Comparison of ENCODE assay signal across 8 mouse cellular contexts in genomic region chr13:74350435-74350906, GRCm38 (mm10). TPM values are rescaled to one million over a fixed set of nuclear protein-coding genes. Genes with fewer than 3 reads are reported as not detected.
DNase-seq lines count a peak whose midpoint lies in the region; ATAC-seq and TF ChIP-seq lines count a peak whose summit lies in the region.

No protein-coding gene starts in this region.

- H3K9me3 ChIP-seq in hindbrain, embryonic 11.5 days (ENCODE audit: control insufficient read depth, low read length), result no peaks in the 10 kb centered on the region

- WGBS in hindbrain, embryonic 11.5 days, result 2% methylated on average over 15 of the region's 15 CpGs

- H3K4me2 ChIP-seq in hindbrain, embryonic 11.5 days (replicated peaks; ENCODE audit: low read depth, low read length), result peak overlapping the region; percentile 72

- no peaks in the 10 kb centered on the region for H3K4me1 ChIP-seq in hindbrain, embryonic 11.5 days (replicated peaks; ENCODE audit: control insufficient read depth, insufficient read depth, low read length)

- peak overlapping the region; percentile 96 for H3K27ac ChIP-seq in left cerebral cortex, adult 2 months
- no peak overlapping the region for H3K27ac ChIP-seq in hindbrain, embryonic 11.5 days (ENCODE audit: low read depth, low read length)

- H3K36me3 ChIP-seq in hindbrain, embryonic 11.5 days (ENCODE audit: control insufficient read depth, insufficient read depth, low read length), result no peaks in the 10 kb centered on the region

- H3K9ac ChIP-seq in hindbrain, embryonic 11.5 days (ENCODE audit: low read depth, low read length), result peak overlapping the region; percentile 66

- intact Hi-C loops in left cerebral cortex, adult 2 months (cut with DNase I), result no loop called here

- no peak for DNase-seq in left cerebral cortex, adult 2 months (ENCODE audit: extremely low spot score in 1 of 2, low spot score in 2 of 2)
- DNase-seq in left cerebral cortex, adult 8-10 months (ENCODE audit: low spot score in 2 of 2), result no peak
- no peak for DNase-seq in hindbrain, embryonic 11.5 days (ENCODE audit: low spot score)
- no peak for DNase-seq in yolk sac, embryonic 10.5 days (ENCODE audit: low spot score)
- no peak for DNase-seq in embryo, embryonic 9.5 days (ENCODE audit: extremely low spot score)
- DNase-seq in layer of hippocampus, adult 18-20 months (ENCODE audit: low spot score in 2 of 2), result no peak

- no peak for TF ChIP-seq CTCF in left cerebral cortex, adult 2 months (IDR thresholded peaks at IDR 0.05)

- H3K4me3 ChIP-seq in left cerebral cortex, adult 2 months, result peak overlapping the region; percentile 77
- H3K4me3 ChIP-seq in hindbrain, embryonic 11.5 days (ENCODE audit: low read depth, low read length), result peak overlapping the region; percentile 56

- peak; percentile 12; the same call in 1 of the 2 replicates for ATAC-seq in common myeloid progenitor, adult 5-6 weeks (replicated peaks; ENCODE audit: low read depth, poor library complexity, severe bottlenecking)
- peak; percentile 62; the same call in 1 of the 2 replicates for ATAC-seq in hindbrain, embryonic 11.5 days (ENCODE audit: low FRiP score)
- ATAC-seq in megakaryocyte progenitor cell, adult 5-6 weeks (replicated peaks; ENCODE audit: poor library complexity), result 0 out of 2 replicates have a peak, but pooled peaks have one; percentile 7

- no peaks in the 10 kb centered on the region for H3K27me3 ChIP-seq in hindbrain, embryonic 11.5 days (ENCODE audit: control insufficient read depth, insufficient read depth, low read length)

RNA-seq across cellular contexts. Expression of gene Ccdc127, which starts 0.4 kb away (rescaled TPM):
- 10 to 100 TPM; 86.4 to 92.3 TPM for total RNA-seq in left cerebral cortex, adult 2 months (2021)
- total RNA-seq in left cerebral cortex, adult 8-10 months (2022), result 10 to 100 TPM; 78.1 to 94.3 (median 82.4) TPM
- 65.0 and 79.4 TPM in 2 replicates for total RNA-seq in common myeloid progenitor, adult 5-6 weeks (2017)
- 62.1 and 62.2 TPM in 2 replicates for polyA plus RNA-seq in hindbrain, embryonic 11.5 days (2014; fragmentation: Nextera tagmentation; extraction: Ambion mirVana)
- total RNA-seq in megakaryocyte progenitor cell, adult 5-6 weeks (2015), result 43.0 and 45.9 TPM in 2 replicates
- 39.0 and 78.5 TPM in 2 replicates for total RNA-seq in megakaryocyte progenitor cell, adult 5-6 weeks (2017)
- total RNA-seq in layer of hippocampus, adult 18-20 months (2021), result 10 to 100 TPM; 85.6 to 85.8 TPM

RNA-seq across cellular contexts. Expression of gene Sdha, which starts 0.4 kb away (rescaled TPM):
- 100 to 1,000 TPM; 334 to 341 TPM for total RNA-seq in left cerebral cortex, adult 2 months (2021)
- total RNA-seq in left cerebral cortex, adult 8-10 months (2022), result 100 to 1,000 TPM; 345 to 381 (median 357) TPM
- 257 and 301 TPM in 2 replicates for total RNA-seq in common myeloid progenitor, adult 5-6 weeks (2017)
- 196 and 230 TPM in 2 replicates for polyA plus RNA-seq in hindbrain, embryonic 11.5 days (2014; fragmentation: Nextera tagmentation; extraction: Ambion mirVana)
- total RNA-seq in megakaryocyte progenitor cell, adult 5-6 weeks (2015), result 227 and 229 TPM in 2 replicates
- total RNA-seq in megakaryocyte progenitor cell, adult 5-6 weeks (2017), result 304 and 374 TPM in 2 replicates
- 100 to 1,000 TPM; 347 to 354 TPM for total RNA-seq in layer of hippocampus, adult 18-20 months (2021)

RNA-seq across cellular contexts. Expression of gene Lrrc14b, which starts 13.3 kb away (rescaled TPM):
- under 1 TPM in 1 of 2 experiments, not detected in 1; 0.12 TPM for total RNA-seq in left cerebral cortex, adult 2 months (2021)
- total RNA-seq in left cerebral cortex, adult 8-10 months (2022), result under 1 TPM; 0.11 to 0.35 (median 0.19) TPM
- total RNA-seq in common myeloid progenitor, adult 5-6 weeks (2017), result 0.05 TPM in 1 of 2 replicates, not detected in the other
- not detected in 2 replicates for polyA plus RNA-seq in hindbrain, embryonic 11.5 days (2014; fragmentation: Nextera tagmentation; extraction: Ambion mirVana)
- total RNA-seq in megakaryocyte progenitor cell, adult 5-6 weeks (2015), result not detected in 2 replicates
- total RNA-seq in megakaryocyte progenitor cell, adult 5-6 weeks (2017), result not detected in 2 replicates
- total RNA-seq in layer of hippocampus, adult 18-20 months (2021), result not detected

RNA-seq across cellular contexts. Expression of gene Pdcd6, which starts 33.1 kb away (rescaled TPM):
- total RNA-seq in left cerebral cortex, adult 2 months (2021), result 10 to 100 TPM; 85.0 to 87.6 TPM
- 10 to 100 TPM; 80.1 to 87.1 (median 82.4) TPM for total RNA-seq in left cerebral cortex, adult 8-10 months (2022)
- 92.3 and 104 TPM in 2 replicates for total RNA-seq in common myeloid progenitor, adult 5-6 weeks (2017)
- 126 and 132 TPM in 2 replicates for polyA plus RNA-seq in hindbrain, embryonic 11.5 days (2014; fragmentation: Nextera tagmentation; extraction: Ambion mirVana)
- 160 and 162 TPM in 2 replicates for total RNA-seq in megakaryocyte progenitor cell, adult 5-6 weeks (2015)
- total RNA-seq in megakaryocyte progenitor cell, adult 5-6 weeks (2017), result 112 and 116 TPM in 2 replicates
- 10 to 100 TPM; 68.7 to 70.7 TPM for total RNA-seq in layer of hippocampus, adult 18-20 months (2021)

RNA-seq across cellular contexts. Expression of gene Zfp72, which starts 40.2 kb away (rescaled TPM):
- 1 to 10 TPM; 4.6 to 5.2 TPM for total RNA-seq in left cerebral cortex, adult 2 months (2021)
- total RNA-seq in left cerebral cortex, adult 8-10 months (2022), result 1 to 10 TPM; 4.1 to 6.2 (median 4.8) TPM
- 7.1 and 13.7 TPM in 2 replicates for total RNA-seq in common myeloid progenitor, adult 5-6 weeks (2017)
- 5.0 and 5.5 TPM in 2 replicates for polyA plus RNA-seq in hindbrain, embryonic 11.5 days (2014; fragmentation: Nextera tagmentation; extraction: Ambion mirVana)
- total RNA-seq in megakaryocyte progenitor cell, adult 5-6 weeks (2015), result 3.6 and 7.1 TPM in 2 replicates
- total RNA-seq in megakaryocyte progenitor cell, adult 5-6 weeks (2017), result 5.4 and 8.7 TPM in 2 replicates
- total RNA-seq in layer of hippocampus, adult 18-20 months (2021), result 1 to 10 TPM; 5.0 to 5.1 TPM

Comparison
In these comparisons a context has a peak if more than half of its experiments do, and no peak if none do; other contexts are left out.
1. ATAC-seq: peak in every context shown above with its lines; median percentile 62 in hindbrain, embryonic 11.5 days; 12 in common myeloid progenitor, adult 5-6 weeks; 7 in megakaryocyte progenitor cell, adult 5-6 weeks.